25 mouse cellular contexts compared by ENCODE assay signal in genomic region chr19:45505446-45505845, GRCm38 (mm10).
"Had no signal": no experiment of that assay in that cellular context is flagged by ENCODE, and none has a peak within 500 bp of the region (broad histone marks: within the 10 kb centered on the region; RNA-seq: fewer than 3 reads in every experiment).

No protein-coding gene starts in this region.

- DNase-seq: gastrocnemius, postnatal 14 days; gastrocnemius, postnatal 36 days; heart, adult 18-20 months; heart, postnatal 10 days; heart, postnatal 36 days; kidney, adult 11 months; kidney, adult 2 months; kidney, adult 9 months; kidney, postnatal 14 days; kidney, postnatal 36 days; layer of hippocampus, adult 9-11 months; layer of hippocampus, postnatal 36 days; left cerebral cortex, postnatal 4 days had no signal

- H3K9ac ChIP-seq: heart, embryonic 12.5 days; hindbrain, embryonic 13.5 days; hindbrain, embryonic 15.5 days; kidney, embryonic 15.5 days; limb, embryonic 13.5 days; limb, embryonic 15.5 days; liver, embryonic 12.5 days; liver, embryonic 14.5 days had no signal

- H3K9me3 ChIP-seq: heart, embryonic 10.5 days; heart, embryonic 12.5 days; hindbrain, embryonic 13.5 days; hindbrain, embryonic 15.5 days; kidney, embryonic 15.5 days; limb, embryonic 13.5 days; limb, embryonic 15.5 days; liver, embryonic 12.5 days had no signal

- H3K27ac ChIP-seq: heart, embryonic 10.5 days; hindbrain, embryonic 13.5 days; hindbrain, embryonic 15.5 days; hindbrain, postnatal 0 days; kidney, embryonic 15.5 days; kidney, postnatal 0 days; limb, embryonic 13.5 days; limb, embryonic 15.5 days; liver, embryonic 12.5 days; liver, embryonic 14.5 days had no signal

- H3K4me2 ChIP-seq: heart, embryonic 12.5 days; hindbrain, embryonic 13.5 days; hindbrain, embryonic 15.5 days; kidney, embryonic 15.5 days; limb, embryonic 13.5 days; limb, embryonic 15.5 days; liver, embryonic 12.5 days had no signal

- H3K4me3 ChIP-seq: heart, embryonic 10.5 days; heart, embryonic 12.5 days; hindbrain, embryonic 13.5 days; hindbrain, embryonic 15.5 days; kidney, embryonic 15.5 days; limb, embryonic 13.5 days; limb, embryonic 15.5 days; liver, embryonic 12.5 days had no signal

- H3K27me3 ChIP-seq: heart, embryonic 12.5 days; hindbrain, embryonic 13.5 days; hindbrain, embryonic 15.5 days; kidney, embryonic 15.5 days; limb, embryonic 13.5 days; limb, embryonic 15.5 days; liver, embryonic 12.5 days had no signal

- H3K4me1 ChIP-seq: hindbrain, embryonic 13.5 days; hindbrain, embryonic 15.5 days; kidney, embryonic 15.5 days; limb, embryonic 15.5 days had no signal

- ATAC-seq: hindbrain, postnatal 0 days; intestine, embryonic 16.5 days; liver, embryonic 12.5 days had no signal
